Mouse (Mus musculus) left cerebral cortex, postnatal 10 days (tissue): ENCODE measurements around the gene Kctd2. TPM values are rescaled to one million over a fixed set of nuclear protein-coding genes. Genes with fewer than 3 reads are reported as not detected.
A peak's percentile ranks its signal among the peaks of the same experiment; 100 is the strongest.
"Not testable (repeated sequence)": the region's sequence is repeated elsewhere in the genome, so short reads cannot be mapped to it uniquely, and the experiment has no call there.

Experiments
- DNase-seq, 2 experiments: peaks; one replicate each; pipeline ENCODE4 v3.0.0; 2021 to 2022; ENCODE audit warnings: low spot score in 2 of 2, mixed read lengths in 1 of 2; ENCODE audit errors: extremely low spot score in 1 of 2
- intact Hi-C: fragments of 180-260 bp; cut with DNase I; formaldehyde crosslinking; loops from one replicate; pipeline ENCODE4 v1.15.1; 2025
- total RNA-seq, 2 experiments: library from RNA; stranded (reverse); gene quantifications; 2 replicates each; pipeline ENCODE4 v1.2.3; 2021

Kctd2 gene
- total RNA-seq, 2 experiments from 2014 or later, result 54.3 to 55.7 TPM

- DNase-seq, result no peak
- intact Hi-C loops, result no loop called here
Observed at GRCm38 (mm10) chr11:115430561-115430960, 10.6 kb downstream of the Kctd2 start.

GRCm38 (mm10) chr11:115432814-115433213 is 12.9 kb downstream of the Kctd2 start:
- intact Hi-C loops, result no loop called here
- no peak for DNase-seq

DNA sequence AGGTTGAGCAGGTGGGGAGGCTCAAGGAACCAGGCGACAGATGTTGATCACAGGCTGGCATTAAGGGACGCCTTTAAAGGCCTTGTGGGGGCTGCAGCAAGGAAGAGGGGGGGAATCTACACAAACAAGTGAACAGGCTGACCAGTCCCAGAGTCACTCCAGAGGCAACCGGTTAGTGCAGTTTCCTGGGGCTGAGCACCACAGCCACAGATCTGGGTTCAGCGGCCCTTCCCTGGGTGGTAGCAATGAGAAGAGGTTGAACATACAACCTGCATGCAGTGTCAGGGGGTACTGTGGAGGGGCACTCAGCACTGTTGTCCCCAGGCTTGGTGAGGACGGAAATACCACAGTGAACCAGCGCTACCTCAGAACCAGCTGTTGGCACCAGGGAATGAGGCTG is 13.4 kb downstream of the Kctd2 start:
- intact Hi-C loops, result no loop called here
- no peak for DNase-seq

- DNase-seq, result peak in 1 of 2 experiments; percentile 70
- intact Hi-C loops, result no loop called here
Observed at GRCm38 (mm10) chr11:115435596-115436337, 15.8 kb downstream of the Kctd2 start.

GRCm38 (mm10) chr11:115437571-115438122 is 17.7 kb downstream of the Kctd2 start:
- intact Hi-C loops, result no loop called here

GRCm38 (mm10) chr11:115439326-115439725 is 19.4 kb downstream of the Kctd2 start:
- no peak for DNase-seq
- intact Hi-C loops, result no loop called here

More at GRCm38 (mm10) chr11:115437571-115438122, 17.7 kb downstream of the Kctd2 start:
- DNase-seq, result no peak

DNA sequence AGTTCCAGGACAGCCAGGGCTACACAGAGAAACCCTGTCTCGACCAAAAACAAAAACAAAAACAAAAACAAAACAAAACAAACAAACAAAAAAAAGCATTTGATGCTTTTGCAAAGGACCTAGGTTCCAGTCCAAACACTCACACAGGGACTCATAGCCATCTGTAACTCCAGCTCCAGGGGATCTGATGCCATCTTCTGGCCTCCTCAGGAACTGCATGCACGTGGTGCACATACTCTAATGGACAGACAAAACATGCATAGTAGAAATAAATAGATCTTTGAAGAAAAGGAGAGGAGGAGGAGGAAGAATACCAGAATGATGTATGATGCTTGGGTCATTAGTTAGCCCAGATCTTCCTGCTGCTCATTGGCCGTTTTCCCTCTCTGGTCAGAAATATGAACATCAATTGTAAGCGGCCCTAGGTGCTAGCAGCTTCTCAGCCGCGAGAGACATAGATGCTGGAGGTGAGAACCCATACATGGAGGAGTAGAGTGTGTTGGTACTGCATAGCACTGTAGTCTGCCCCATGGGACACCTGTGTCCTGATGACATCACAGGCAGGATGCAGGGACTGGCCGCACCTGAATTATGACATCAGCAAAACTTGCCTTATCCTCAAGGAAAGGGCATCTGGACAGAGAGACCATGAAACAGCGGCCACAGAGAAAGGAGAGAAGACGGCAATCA is 20.1 kb downstream of the Kctd2 start, which contains the start of gene Trim80:
Gene Trim80 (plus strand): TSS at position 640 of the 690 bp plus-strand sequence.
- no peak for DNase-seq
- intact Hi-C loops, result no loop called here

- no peak for DNase-seq
- intact Hi-C loops, result no loop called here
Observed at GRCm38 (mm10) chr11:115441417-115441816, 21.5 kb downstream of the Kctd2 start.

DNA sequence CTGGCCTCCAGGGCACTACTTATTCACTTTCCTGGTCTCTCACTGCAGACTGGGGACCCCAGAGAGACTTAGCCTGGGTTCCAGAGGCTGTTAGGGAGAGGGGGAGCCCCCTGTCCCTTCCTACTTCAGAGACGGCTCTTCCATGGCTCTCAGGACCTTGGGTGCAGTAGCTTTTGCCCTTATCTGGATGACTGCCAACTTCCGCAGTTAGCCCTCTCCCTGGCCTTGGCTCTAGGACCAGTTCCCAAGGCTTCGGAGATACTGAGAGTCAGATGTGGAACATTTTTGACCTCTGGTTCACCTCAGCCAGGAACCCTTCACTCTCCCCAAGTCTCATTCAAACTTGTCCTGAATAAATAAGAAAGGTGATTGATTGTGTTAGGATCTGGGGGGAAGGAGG is 27.0 kb downstream of the Kctd2 start:
- DNase-seq, result no peak
- intact Hi-C loops, result no loop called here

GRCm38 (mm10) chr11:115447321-115447885 is 27.5 kb downstream of the Kctd2 start:
- intact Hi-C loops, result no loop called here
- DNase-seq, result no peak

DNA sequence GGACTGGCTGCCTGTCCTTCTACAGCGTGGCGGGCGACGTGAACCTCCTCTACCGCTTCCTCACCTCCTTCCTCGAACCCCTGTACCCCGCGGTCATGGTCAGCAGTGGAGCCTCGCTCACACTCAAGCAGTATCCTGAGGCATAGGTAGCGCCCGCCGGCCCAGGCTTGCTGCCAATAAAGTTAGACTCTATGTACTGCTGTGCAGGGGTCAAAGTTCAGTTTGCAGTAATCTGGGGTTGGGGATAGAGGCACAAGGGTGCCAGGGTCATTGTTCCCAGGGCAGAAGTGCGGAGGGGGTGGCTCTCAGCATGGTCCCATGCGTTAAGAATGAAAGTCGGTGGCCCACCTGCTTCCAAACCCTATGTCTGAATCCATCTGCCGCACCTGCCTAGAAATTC is 28.1 kb downstream of the Kctd2 start:
- no peak for DNase-seq
- intact Hi-C loops, result no loop called here

DNA sequence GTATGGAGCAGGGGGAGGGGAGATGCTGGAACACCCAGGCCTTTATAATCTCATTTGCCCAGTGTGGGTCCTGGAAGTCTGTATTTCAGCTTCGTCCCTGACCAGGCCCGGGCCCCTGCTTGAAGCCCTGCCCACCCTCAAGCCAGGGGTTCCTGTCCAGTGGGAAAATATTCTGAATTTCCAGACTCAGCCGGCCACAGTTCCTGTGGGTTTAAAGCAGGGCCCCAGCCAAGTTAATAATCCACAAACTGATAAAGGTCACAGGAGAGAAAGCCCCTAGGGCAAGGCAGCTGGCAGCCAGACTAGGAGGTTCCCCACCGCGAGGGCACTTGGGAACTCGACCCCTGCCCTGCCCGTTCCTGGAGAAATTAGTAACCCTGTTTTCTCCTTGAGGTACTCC is 29.1 kb downstream of the Kctd2 start:
- DNase-seq, result no peak
- intact Hi-C loops, result no loop called here

DNA sequence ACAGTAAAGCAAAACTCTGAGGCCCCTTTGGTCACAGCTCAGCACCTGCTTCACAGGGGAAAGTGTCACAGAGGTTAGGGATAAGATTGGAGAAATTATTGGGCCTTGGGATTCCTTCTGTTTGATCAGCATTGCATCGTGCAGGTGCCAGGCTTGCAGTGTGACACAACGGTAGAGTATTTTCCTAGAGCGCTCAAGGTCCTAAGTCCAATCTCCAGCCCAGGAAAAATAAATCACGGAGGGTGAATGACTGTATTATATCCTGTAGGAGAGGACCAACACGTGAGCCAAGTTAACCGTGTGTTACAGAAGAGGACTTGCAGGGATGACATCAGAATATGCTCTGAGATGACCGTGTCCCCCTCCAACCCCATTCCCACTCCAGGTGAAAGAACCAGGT is 30.2 kb downstream of the Kctd2 start:
- intact Hi-C loops, result no loop called here

GRCm38 (mm10) chr11:115451781-115452241 is 31.9 kb downstream of the Kctd2 start:
- no peak for DNase-seq
- intact Hi-C loops, result no loop called here

More for the DNA sequence above, 30.2 kb downstream of the Kctd2 start:
- DNase-seq, result no peak

- intact Hi-C loops, result no loop called here
- no peak for DNase-seq
Observed at GRCm38 (mm10) chr11:115452281-115452860, 32.4 kb downstream of the Kctd2 start.

- intact Hi-C loops, result no loop called here
Observed at GRCm38 (mm10) chr11:115453306-115453705, 33.4 kb downstream of the Kctd2 start.

GRCm38 (mm10) chr11:115454822-115455221 is 34.9 kb downstream of the Kctd2 start:
- DNase-seq, intact Hi-C loops: not testable (repeated sequence)

More at GRCm38 (mm10) chr11:115453306-115453705, 33.4 kb downstream of the Kctd2 start:
- DNase-seq, result no peak

DNA sequence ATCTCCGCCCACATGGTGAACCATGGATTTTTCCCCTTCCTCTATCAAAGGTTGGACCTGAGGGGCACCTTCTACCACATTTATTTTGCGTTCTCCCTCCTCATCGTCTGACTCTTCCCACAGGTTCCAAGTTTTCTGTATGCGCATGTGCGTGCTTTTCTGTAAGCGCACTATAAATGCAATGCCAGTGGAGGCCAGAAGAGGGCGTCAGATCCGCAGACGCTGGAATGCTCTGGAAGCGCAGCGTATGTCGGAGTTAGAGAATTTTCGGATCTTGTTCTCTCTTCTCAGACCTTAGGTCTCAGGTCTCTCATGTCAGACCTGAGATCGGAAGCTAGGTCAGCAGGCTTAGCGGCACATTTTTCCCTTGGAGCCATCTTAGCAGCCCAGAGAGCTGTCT is 35.7 kb downstream of the Kctd2 start:
- no peak for DNase-seq
- intact Hi-C loops, result no loop called here

GRCm38 (mm10) chr11:115456182-115456581 is 36.3 kb downstream of the Kctd2 start:
- intact Hi-C loops, result no loop called here
- DNase-seq, result no peak
